Comparison of ENCODE assay signal across 21 mouse cellular contexts in genomic region chr11:44356171-44356570, GRCm38 (mm10). TPM values are rescaled to one million over a fixed set of nuclear protein-coding genes. Genes with fewer than 3 reads are reported as not detected.
"Had no signal": no experiment of that assay in that cellular context is flagged by ENCODE, and none has a peak within 500 bp of the region (broad histone marks: within the 10 kb centered on the region; RNA-seq: fewer than 3 reads in every experiment).

No protein-coding gene starts in this region.

- H3K27me3 ChIP-seq: lung, embryonic 15.5 days; megakaryocyte, embryonic 14.5 days; midbrain, embryonic 13.5 days; midbrain, embryonic 15.5 days; neural tube, embryonic 12.5 days had no signal

- H3K36me3 ChIP-seq: lung, embryonic 15.5 days; midbrain, embryonic 13.5 days; midbrain, embryonic 15.5 days; neural tube, embryonic 12.5 days had no signal

- DNase-seq: liver, postnatal 0 days; lung, adult 2 months; lung, postnatal 14 days; lung, postnatal 36 days; right cerebral cortex, postnatal 14 days; thymus, adult 18-20 months; thymus, postnatal 14 days; thymus, postnatal 4 days had no signal

- H3K4me3 ChIP-seq: lung, embryonic 15.5 days; megakaryocyte, embryonic 14.5 days; midbrain, embryonic 13.5 days; midbrain, embryonic 15.5 days; neural tube, embryonic 12.5 days had no signal

- ATAC-seq: liver, postnatal 0 days; lung, postnatal 0 days; midbrain, embryonic 13.5 days; midbrain, embryonic 15.5 days had no signal

RNA-seq across cellular contexts. Expression of gene Il12b, which starts 43.7 kb away (rescaled TPM):
- total RNA-seq: midbrain, postnatal 0 days; monocyte, adult 5-6 weeks; neutrophil, adult 5-6 weeks had no signal
- polyA plus RNA-seq: liver, postnatal 0 days; lung, embryonic 15.5 days; midbrain, embryonic 11.5 days; midbrain, embryonic 13.5 days; midbrain, embryonic 15.5 days; midbrain, postnatal 0 days; neural tube, embryonic 12.5 days; neural tube, embryonic 14.5 days; stomach, embryonic 14.5 days; stomach, embryonic 16.5 days had no signal
